Mouse (Mus musculus): ENCODE results near the gene Olfr381. TPM values are rescaled to one million over a fixed set of nuclear protein-coding genes. Genes with fewer than 3 reads are reported as not detected.
"Not testable (repeated sequence)": the region's sequence is repeated elsewhere in the genome, so short reads cannot be mapped to it uniquely, and the experiment has no call there.

Gene Olfr381
- polyA plus RNA-seq (2015; fragmentation: Nextera tagmentation; extraction: Ambion mirVana), result not detected in 2 replicates

GRCm38 (mm10) chr11:73491503-73491902, at the start of gene Olfr381:
Gene Olfr381, minus strand, starts transcription at chr11:73491603.
- H3K27ac ChIP-seq, result no peak within 1 kb of the TSS
- no peak within 1 kb of the TSS for H3K4me2 ChIP-seq
- peaks cover 2% of the 10 kb centered on the region; the same call in 1 of the 2 replicates for H3K9me3 ChIP-seq (replicated peaks)
- ATAC-seq, result no peak
- H3K36me3 ChIP-seq (ENCODE audit: poor library complexity, severe bottlenecking), result no peaks in the 10 kb centered on the region
- H3K27me3 ChIP-seq, result no peaks in the 10 kb centered on the region
- no peak within 1 kb of the TSS for H3K4me3 ChIP-seq
- H3K4me1 ChIP-seq, result no peaks in the 10 kb centered on the region
- no peak within 1 kb of the TSS for H3K9ac ChIP-seq

GRCm38 (mm10) chr11:73528971-73529370, 37.6 kb upstream of the Olfr381 start:
- not testable (repeated sequence) for H3K27ac ChIP-seq; H3K9ac ChIP-seq; H3K4me1 ChIP-seq; ATAC-seq; H3K36me3 ChIP-seq (ENCODE audit: poor library complexity, severe bottlenecking); H3K4me3 ChIP-seq; H3K27me3 ChIP-seq; H3K4me2 ChIP-seq
- WGBS, result 87% methylated on average over 1 of the region's 1 CpGs
- peaks cover 14% of the 10 kb centered on the region; the same call in 1 of the 2 replicates for H3K9me3 ChIP-seq (replicated peaks)

GRCm38 (mm10) chr11:73517097-73517496, 25.7 kb upstream of the Olfr381 start, which contains the start of gene Olfr382:
Gene Olfr382, minus strand, starts transcription at chr11:73517197.
- H3K4me2 ChIP-seq, result no peak within 1 kb of the TSS
- H3K9me3 ChIP-seq (replicated peaks), result peaks cover 22% of the 10 kb centered on the region
- H3K36me3 ChIP-seq (ENCODE audit: poor library complexity, severe bottlenecking), result no peaks in the 10 kb centered on the region
- no peak within 1 kb of the TSS for H3K4me3 ChIP-seq
- no peaks in the 10 kb centered on the region for H3K27me3 ChIP-seq
- ATAC-seq, result no peak
- H3K27ac ChIP-seq, result no peak within 1 kb of the TSS
- H3K9ac ChIP-seq, result no peak within 1 kb of the TSS
- no peaks in the 10 kb centered on the region for H3K4me1 ChIP-seq

- no peak for ATAC-seq
- no peaks in the 10 kb centered on the region for H3K36me3 ChIP-seq (ENCODE audit: poor library complexity, severe bottlenecking)
- 89% methylated on average over 1 of the region's 1 CpGs for WGBS
Measured at GRCm38 (mm10) chr11:73457408-73457807, 34.0 kb downstream of the Olfr381 start, which contains the start of gene Olfr380. Gene Olfr380, minus strand, starts transcription at chr11:73457508.

More at GRCm38 (mm10) chr11:73457408-73457807, 34.0 kb downstream of the Olfr381 start, which contains the start of gene Olfr380:
- Histone ChIP-seq H3K4me2 (no peak within 1 kb of the TSS), H3K9me3 (replicated peaks) (peaks cover 2% of the 10 kb centered on the region; the same call in 1 of the 2 replicates), H3K27me3 (no peaks in the 10 kb centered on the region), H3K4me3 (no peak within 1 kb of the TSS), H3K4me1 (no peaks in the 10 kb centered on the region), H3K9ac (no peak within 1 kb of the TSS), H3K27ac (no peak within 1 kb of the TSS)

Other genes starting within 250 kb of the Olfr381 start
- 0.04 TPM in 2 replicates for gene Trpv3, start 224.2 kb downstream of the Olfr381 start, polyA plus RNA-seq (2015; fragmentation: Nextera tagmentation; extraction: Ambion mirVana)
- gene Aspa, start 162.0 kb downstream of the Olfr381 start, polyA plus RNA-seq (2015; fragmentation: Nextera tagmentation; extraction: Ambion mirVana), result not detected in 2 replicates
- not detected in 2 replicates for gene Gm49340, start 161.9 kb downstream of the Olfr381 start, polyA plus RNA-seq (2015; fragmentation: Nextera tagmentation; extraction: Ambion mirVana)
- not detected in 2 replicates for gene Spata22, start 161.9 kb downstream of the Olfr381 start, polyA plus RNA-seq (2015; fragmentation: Nextera tagmentation; extraction: Ambion mirVana)
- gene Olfr20, start 140.8 kb downstream of the Olfr381 start, polyA plus RNA-seq (2015; fragmentation: Nextera tagmentation; extraction: Ambion mirVana), result not detected in 2 replicates
- gene Olfr376, start 120.4 kb downstream of the Olfr381 start, polyA plus RNA-seq (2015; fragmentation: Nextera tagmentation; extraction: Ambion mirVana), result not detected in 2 replicates
- not detected in 2 replicates for gene Olfr1, start 92.0 kb downstream of the Olfr381 start, polyA plus RNA-seq (2015; fragmentation: Nextera tagmentation; extraction: Ambion mirVana)
- gene Olfr378, start 63.1 kb downstream of the Olfr381 start, polyA plus RNA-seq (2015; fragmentation: Nextera tagmentation; extraction: Ambion mirVana), result not detected in 2 replicates
- not detected in 2 replicates for gene Olfr380, start 34.1 kb downstream of the Olfr381 start, polyA plus RNA-seq (2015; fragmentation: Nextera tagmentation; extraction: Ambion mirVana)
- gene Olfr382, start 25.6 kb upstream of the Olfr381 start, polyA plus RNA-seq (2015; fragmentation: Nextera tagmentation; extraction: Ambion mirVana), result not detected in 2 replicates
- not detected in 2 replicates for gene Olfr385, start 101.4 kb upstream of the Olfr381 start, polyA plus RNA-seq (2015; fragmentation: Nextera tagmentation; extraction: Ambion mirVana)
- gene Olfr384, start 107.0 kb upstream of the Olfr381 start, polyA plus RNA-seq (2015; fragmentation: Nextera tagmentation; extraction: Ambion mirVana), result not detected in 2 replicates
- gene Zfp735, start 197.2 kb upstream of the Olfr381 start, polyA plus RNA-seq (2015; fragmentation: Nextera tagmentation; extraction: Ambion mirVana), result not detected in 2 replicates

All from forebrain, embryonic 13.5 days (tissue).